Mouse (Mus musculus): ENCODE results near the gene Hs6st2.

- TF ChIP-seq MAX (IDR thresholded peaks at IDR 0.05) = no peak
- TF ChIP-seq CTCF (IDR thresholded peaks at IDR 0.05; ENCODE audit: control insufficient read depth, insufficient read depth, insufficient read length) = no peak
- TF ChIP-seq MYOG (IDR thresholded peaks at IDR 0.05; ENCODE audit: control insufficient read depth, extremely low read depth, insufficient read length) = no peak
- TF ChIP-seq USF1 (IDR thresholded peaks at IDR 0.05; ENCODE audit: low read depth) = no peak
- TF ChIP-seq FOSL1 (IDR thresholded peaks at IDR 0.05; ENCODE audit: insufficient read depth, low read length, poor library complexity, severe bottlenecking) = no peak
- no peak for TF ChIP-seq MYOD1 (IDR thresholded peaks at IDR 0.05; ENCODE audit: control insufficient read depth, insufficient read length, low read depth)
Observed at GRCm38 (mm10) chrX:51531136-51531535, 150.5 kb downstream of the Hs6st2 start.

Measured in C2C12 (cell line).